Mouse (Mus musculus) forelimb bud, embryonic 11.5 days (tissue): ENCODE measurements around the gene Gtf2e1.

Source experiments
- DNase-seq: peaks from one replicate; pipeline ENCODE4 v3.0.0-alpha.2; 2012; ENCODE audit warnings: low read depth, low spot score

The Gtf2e1 gene

GRCm38 (mm10) chr16:37478311-37479291, 61.0 kb downstream of the Gtf2e1 start:
- DNase-seq: no peak

GRCm38 (mm10) chr16:37472620-37473312, 66.8 kb downstream of the Gtf2e1 start:
- no peak for DNase-seq

GRCm38 (mm10) chr16:37469595-37469994, 70.0 kb downstream of the Gtf2e1 start:
- DNase-seq: no peak

- no peak for DNase-seq
Measured at GRCm38 (mm10) chr16:37463981-37464380, 75.6 kb downstream of the Gtf2e1 start.

- DNase-seq: no peak
Measured at GRCm38 (mm10) chr16:37462886-37463285, 76.7 kb downstream of the Gtf2e1 start.

GRCm38 (mm10) chr16:37461601-37462000, 78.0 kb downstream of the Gtf2e1 start:
- DNase-seq: no peak
